Mouse (Mus musculus) limb, embryonic 14.5 days (tissue): ENCODE results near the gene Gm10447. TPM values are rescaled to one million over a fixed set of nuclear protein-coding genes. Genes with fewer than 3 reads are reported as not detected.
A peak's percentile ranks its signal among the peaks of the same experiment; 100 is the strongest.

Experiments used
- ATAC-seq: fragments of 200-750 bp; cut with Nextera tagmentation; 2 replicates; pipeline ENCODE4 v1.8.0; 2017; ENCODE audit warnings: low read depth, moderate number of reproducible peaks, moderate TSS enrichment; ENCODE audit not compliant: low FRiP score
- DNase-seq: peaks from one replicate; pipeline ENCODE4 v3.0.0-alpha.2; 2015; ENCODE audit warnings: low spot score
- H3K27ac ChIP-seq: fragments of 300-500 bp; sonication (generic); replicated peaks from 2 replicates; pipeline ENCODE4 v1.5.1; 2014; ENCODE audit warnings: low read depth, mild to moderate bottlenecking, low read length, moderate library complexity, mixed read lengths
- H3K27me3 ChIP-seq: fragments of 300-500 bp; sonication (generic); 2 replicates; pipeline ENCODE4 v1.6.1; 2014; ENCODE audit warnings: low read length, mixed read lengths; ENCODE audit not compliant: control insufficient read depth, insufficient read depth
- H3K36me3 ChIP-seq: fragments of 300-500 bp; sonication (generic); 2 replicates; pipeline ENCODE4 v1.6.1; 2014; ENCODE audit warnings: mild to moderate bottlenecking, low read length, moderate library complexity, mixed read lengths; ENCODE audit not compliant: control insufficient read depth, insufficient read depth
- H3K4me1 ChIP-seq: fragments of 300-500 bp; sonication (generic); 2 replicates; pipeline ENCODE4 v1.6.1; 2014; ENCODE audit warnings: antibody characterized with exemption, low read length, mixed read lengths; ENCODE audit not compliant: control insufficient read depth, insufficient read depth
- H3K4me2 ChIP-seq: fragments of 300-500 bp; sonication (generic); replicated peaks from 2 replicates; pipeline ENCODE4 v1.6.1; 2014; ENCODE audit warnings: low read depth, mild to moderate bottlenecking, low read length, moderate library complexity; ENCODE audit not compliant: severe bottlenecking
- H3K4me3 ChIP-seq: fragments of 300-500 bp; sonication (generic); replicated peaks from 2 replicates; pipeline ENCODE4 v1.5.1; 2014; ENCODE audit warnings: low read length
- H3K9ac ChIP-seq: fragments of 300-500 bp; sonication (generic); 2 replicates; pipeline ENCODE4 v1.6.1; 2014; ENCODE audit warnings: mild to moderate bottlenecking, low read depth, low read length, moderate library complexity; ENCODE audit not compliant: severe bottlenecking
- H3K9me3 ChIP-seq: fragments of 300-500 bp; sonication (generic); 2 replicates; pipeline ENCODE4 v1.6.1; 2016; ENCODE audit warnings: low read length; ENCODE audit not compliant: control insufficient read depth
- POLR2A ChIP-seq: fragments of 200-500 bp; IDR thresholded peaks from 2 replicates; pipeline ENCODE4 v1.8.0; 2012; ENCODE audit warnings: inconsistent platforms, mild to moderate bottlenecking, moderate library complexity, borderline replicate concordance; ENCODE audit not compliant: insufficient read depth, insufficient read length; ENCODE audit errors: extremely low read depth
- WGBS: fragments of 180-500 bp; shearing (Covaris S2); extraction: QIAGEN DNeasy Blood & Tissue Kit; methylation state at CpG from one replicate; pipeline ENCODE4 v1.1.7; 2014; 5-methylcytosine and 5-hydroxymethylcytosine counted together
- polyA plus RNA-seq, 2 experiments: library from polyadenylated mRNA; depleted of rRNA in 1 of 2; stranded (reverse) in 1 of 2; unstranded in 1 of 2; fragments of >200 nt; fragmentation: Nextera tagmentation in 1 of 2; extraction: Ambion mirVana in 1 of 2; gene quantifications; 2 replicates each; pipeline versions ENCODE4 v1.2.1 to v1.2.3; 2012 to 2014

Gene Gm10447
- polyA plus RNA-seq, 2 experiments: 0.41 TPM; not detected in 1

GRCm38 (mm10) chr11:53485719-53486118 lies 28.8 kb upstream of the Gm10447 start:
- no peak for TF ChIP-seq POLR2A
- WGBS: 44% methylated on average over 3 of the region's 3 CpGs
- DNase-seq (no peak), ATAC-seq (no peak)
- H3K27ac ChIP-seq: no peak overlapping the region
- no peaks in the 10 kb centered on the region for H3K36me3 ChIP-seq
- H3K27me3 ChIP-seq: peaks cover 15% of the 10 kb centered on the region
- H3K9ac ChIP-seq: no peak overlapping the region
- no peaks in the 10 kb centered on the region for H3K9me3 ChIP-seq
- no peak overlapping the region for H3K4me2 ChIP-seq
- 0 out of 2 replicates have a peak, but pooled peaks cover 6% of the 10 kb centered on the region for H3K4me1 ChIP-seq
- H3K4me3 ChIP-seq: no peak overlapping the region

DNA sequence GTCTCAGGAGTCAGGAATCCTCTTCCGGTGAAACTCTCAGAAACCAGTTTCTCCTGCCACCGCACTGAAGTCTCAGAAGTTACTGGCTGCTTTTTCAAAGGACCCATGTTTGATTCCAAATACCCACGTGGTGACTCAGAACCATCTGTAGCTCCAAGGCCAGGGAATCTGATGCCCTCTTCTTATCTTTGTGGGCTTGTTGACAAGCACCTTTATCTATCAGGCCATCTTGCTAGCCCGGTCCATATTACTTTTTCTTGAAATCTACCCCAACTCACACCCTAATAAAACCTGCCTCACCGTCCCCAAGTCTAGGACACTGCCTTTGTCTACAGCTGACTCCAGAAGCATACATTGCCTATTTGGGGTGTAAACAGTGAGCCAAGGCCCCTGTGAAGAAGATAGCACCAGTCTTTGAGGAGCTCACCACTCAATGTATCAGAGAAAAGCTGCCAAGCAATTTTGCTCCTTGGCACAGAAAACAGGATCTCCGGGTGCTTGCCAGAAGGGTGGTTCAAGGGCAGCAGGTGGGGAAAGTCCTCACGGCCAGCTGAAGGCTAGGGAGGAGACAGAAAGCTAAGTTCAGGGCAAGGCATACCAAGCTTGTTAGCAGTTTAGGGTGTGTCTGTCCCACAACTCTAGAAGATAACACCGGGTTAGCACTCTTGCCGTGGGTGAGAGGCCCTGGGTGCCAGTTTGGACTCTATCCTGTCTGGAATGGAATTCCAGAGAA lies 26.4 kb upstream of the Gm10447 start:
- H3K9me3 ChIP-seq: no peaks in the 10 kb centered on the region
- H3K4me2 ChIP-seq: no peak overlapping the region
- ATAC-seq (no peak), DNase-seq (no peak)
- no peaks in the 10 kb centered on the region for H3K36me3 ChIP-seq
- no peak overlapping the region for H3K4me3 ChIP-seq
- peaks cover 19% of the 10 kb centered on the region for H3K4me1 ChIP-seq
- no peak overlapping the region for H3K27ac ChIP-seq
- H3K9ac ChIP-seq: no peak overlapping the region
- 74% methylated on average over 9 of the region's 9 CpGs for WGBS
- no peak for TF ChIP-seq POLR2A
- peaks cover 39% of the 10 kb centered on the region for H3K27me3 ChIP-seq

DNA sequence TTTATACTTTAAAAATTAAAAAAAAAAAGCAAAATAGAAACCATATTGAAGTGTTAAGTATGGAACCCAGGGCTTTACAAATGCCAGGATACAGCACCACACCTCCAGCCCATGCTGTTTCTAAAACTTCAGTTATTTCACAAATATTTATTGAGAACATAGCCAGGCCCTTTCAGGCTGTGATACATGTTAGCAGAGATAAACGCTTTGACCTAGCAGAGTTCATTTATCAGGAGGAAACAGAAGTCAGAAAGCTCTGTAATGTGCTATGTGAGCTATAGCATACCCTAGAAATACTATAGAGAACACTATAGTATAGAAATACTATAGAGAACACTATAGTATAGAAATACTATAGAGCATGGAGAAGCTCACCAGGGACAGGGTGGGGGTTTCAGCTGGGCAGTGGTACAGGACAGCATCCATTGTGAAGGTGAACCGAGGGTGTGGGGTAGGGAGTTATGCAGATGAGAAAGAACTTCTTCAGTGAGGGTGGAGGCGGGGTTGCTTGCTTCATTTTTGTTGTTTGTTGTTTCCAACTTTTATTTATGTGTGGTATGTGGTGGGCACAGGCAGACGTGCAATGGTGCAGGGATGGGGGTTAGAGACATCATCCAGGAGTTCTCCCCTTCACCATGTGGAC lies 24.3 kb upstream of the Gm10447 start:
- peaks cover 48% of the 10 kb centered on the region for H3K27me3 ChIP-seq
- no peak overlapping the region for H3K4me3 ChIP-seq
- 69% methylated on average over 4 of the region's 4 CpGs for WGBS
- no peaks in the 10 kb centered on the region for H3K9me3 ChIP-seq
- no peak for DNase-seq
- H3K4me1 ChIP-seq: peaks cover 13% of the 10 kb centered on the region
- no peak overlapping the region for H3K4me2 ChIP-seq
- H3K9ac ChIP-seq: no peak overlapping the region
- TF ChIP-seq POLR2A: no peak
- H3K27ac ChIP-seq: no peak overlapping the region
- no peak for ATAC-seq
- H3K36me3 ChIP-seq: no peaks in the 10 kb centered on the region

DNA sequence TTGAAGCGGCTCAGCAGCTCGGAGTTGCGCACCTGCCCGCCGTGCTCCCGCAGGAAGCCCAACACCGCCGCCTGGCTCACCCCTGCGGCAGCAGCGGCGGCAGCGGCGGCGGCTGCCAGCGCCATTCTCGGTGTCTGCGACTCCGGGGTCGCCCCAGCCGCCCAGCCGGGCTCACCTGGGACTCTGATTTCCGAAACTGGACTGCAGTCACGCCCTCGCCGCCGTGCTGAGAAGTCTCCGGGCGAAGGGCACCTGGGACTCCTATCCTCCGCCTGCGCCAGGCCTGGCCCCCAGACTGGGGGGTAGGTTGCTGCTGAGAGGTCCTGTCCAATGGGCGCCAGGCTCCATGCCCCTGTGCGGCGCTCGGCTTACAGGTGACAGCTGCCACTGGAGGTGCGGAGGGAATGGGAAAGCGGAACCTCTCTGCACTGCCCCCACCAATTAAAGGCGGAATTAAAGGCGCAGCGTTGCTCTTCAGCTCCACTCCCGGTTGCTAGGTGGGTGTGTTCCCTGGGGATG lies 22.9 kb upstream of the Gm10447 start, which contains the start of the genes Gm9945 and Sowaha:
Gene Gm9945, plus strand, starts transcription at position 384 of the 519 bp plus-strand sequence.
Gene Sowaha, minus strand, starts transcription at position 492 of the 519 bp plus-strand sequence.
- 2% methylated on average over 33 of the region's 40 CpGs for WGBS
- H3K27ac ChIP-seq: no peak within 1 kb of the TSS
- peaks cover 13% of the 10 kb centered on the region for H3K4me1 ChIP-seq
- H3K27me3 ChIP-seq: peaks cover 54% of the 10 kb centered on the region
- peak within 1 kb of the TSS; percentile 78 for H3K4me2 ChIP-seq
- H3K4me3 ChIP-seq: peak within 1 kb of the TSS; percentile 44
- no peak for TF ChIP-seq POLR2A
- no peak for DNase-seq
- H3K9ac ChIP-seq: peak within 1 kb of the TSS; percentile 38; the same call in 1 of the 2 replicates
- H3K36me3 ChIP-seq: no peaks in the 10 kb centered on the region
- no peaks in the 10 kb centered on the region for H3K9me3 ChIP-seq
- ATAC-seq: no peak

DNA sequence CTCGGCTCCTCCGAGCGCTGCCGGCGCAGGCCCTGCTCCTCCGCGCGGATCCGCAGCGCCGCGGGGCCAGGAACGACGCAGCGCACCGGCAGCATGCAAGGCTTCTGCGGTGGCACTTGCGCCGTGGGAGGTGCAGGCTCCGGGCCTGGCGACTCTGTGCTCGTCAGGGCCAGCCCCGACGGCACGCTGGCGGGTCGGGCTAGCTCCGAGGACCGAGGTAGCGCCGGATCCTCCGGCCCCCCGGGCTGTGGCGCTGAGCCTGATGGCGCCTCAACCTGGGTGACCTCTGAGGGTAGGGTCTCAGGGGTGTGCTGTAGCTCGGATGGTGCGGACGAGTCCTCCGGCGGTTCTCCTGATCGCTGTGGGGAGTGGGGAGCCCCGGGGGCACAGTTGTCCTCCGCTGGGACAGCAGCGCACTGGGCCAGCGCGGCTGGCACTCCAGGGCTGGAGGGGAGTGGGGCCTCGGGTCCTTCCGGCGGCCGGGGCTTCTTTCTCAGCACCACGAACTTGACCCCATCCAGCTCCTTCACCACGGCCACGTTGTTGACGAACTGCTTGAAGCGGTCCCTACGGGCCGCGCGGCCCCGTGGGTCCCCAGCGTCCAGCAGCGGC lies 22.4 kb upstream of the Gm10447 start:
- WGBS: under 1% methylated on average over 38 of the region's 62 CpGs
- H3K36me3 ChIP-seq: no peaks in the 10 kb centered on the region
- H3K9me3 ChIP-seq: no peaks in the 10 kb centered on the region
- no peak overlapping the region for H3K27ac ChIP-seq
- no peak for DNase-seq
- peak overlapping the region; percentile 38; the same call in 1 of the 2 replicates for H3K9ac ChIP-seq
- H3K4me1 ChIP-seq: peaks cover 13% of the 10 kb centered on the region
- no peak for ATAC-seq
- H3K27me3 ChIP-seq: peaks cover 56% of the 10 kb centered on the region
- peak overlapping the region; percentile 78 for H3K4me2 ChIP-seq
- peak overlapping the region; percentile 44 for H3K4me3 ChIP-seq
- no peak for TF ChIP-seq POLR2A
